Mouse (Mus musculus): Measurements from ENCODE around the gene Prune2. TPM values are rescaled to one million over a fixed set of nuclear protein-coding genes. Genes with fewer than 3 reads are reported as not detected.

Gene Prune2
- polyA plus RNA-seq, 1 experiment from 2014 or later, result 6.7 TPM

DNA sequence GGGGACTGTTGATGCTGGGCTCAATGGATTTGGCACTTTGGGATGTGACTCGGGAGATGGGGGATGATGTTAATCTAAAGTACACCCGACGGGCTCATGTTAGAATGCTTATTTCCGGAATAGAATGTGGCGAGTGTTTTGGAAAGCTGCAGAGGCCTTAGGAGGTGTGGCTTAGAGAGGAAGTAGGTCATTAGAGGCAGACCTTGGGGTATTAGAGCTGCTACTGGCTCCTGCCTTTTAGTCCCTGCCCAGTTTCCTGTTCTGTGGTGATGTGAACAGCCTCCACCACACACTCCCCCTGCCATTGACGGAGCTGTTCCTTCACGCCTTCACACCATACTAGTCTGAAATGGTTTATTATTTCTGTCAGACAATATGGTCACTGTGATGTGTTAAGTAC is 196.5 kb downstream of the Prune2 start:
- Histone ChIP-seq H3K9me3 (replicated peaks; ENCODE audit: control insufficient read depth, low read length) (no peaks in the 10 kb centered on the region), H3K27ac (ENCODE audit: low read length) (no peak overlapping the region), H3K4me2 (ENCODE audit: low read depth, low read length) (no peak overlapping the region), H3K9ac (ENCODE audit: low read length) (no peak overlapping the region), H3K27me3 (ENCODE audit: control insufficient read depth, insufficient read depth, low read length) (no peaks in the 10 kb centered on the region), H3K4me3 (ENCODE audit: low read length) (no peak overlapping the region), H3K36me3 (ENCODE audit: control insufficient read depth, insufficient read depth) (no peaks in the 10 kb centered on the region), H3K4me1 (ENCODE audit: control insufficient read depth, insufficient read depth, low read length) (no peaks in the 10 kb centered on the region)
- WGBS, result 78% methylated on average over 7 of the region's 7 CpGs
- ATAC-seq (replicated peaks; ENCODE audit: extremely low read depth, insufficient read depth, low FRiP score), result no peak

DNA sequence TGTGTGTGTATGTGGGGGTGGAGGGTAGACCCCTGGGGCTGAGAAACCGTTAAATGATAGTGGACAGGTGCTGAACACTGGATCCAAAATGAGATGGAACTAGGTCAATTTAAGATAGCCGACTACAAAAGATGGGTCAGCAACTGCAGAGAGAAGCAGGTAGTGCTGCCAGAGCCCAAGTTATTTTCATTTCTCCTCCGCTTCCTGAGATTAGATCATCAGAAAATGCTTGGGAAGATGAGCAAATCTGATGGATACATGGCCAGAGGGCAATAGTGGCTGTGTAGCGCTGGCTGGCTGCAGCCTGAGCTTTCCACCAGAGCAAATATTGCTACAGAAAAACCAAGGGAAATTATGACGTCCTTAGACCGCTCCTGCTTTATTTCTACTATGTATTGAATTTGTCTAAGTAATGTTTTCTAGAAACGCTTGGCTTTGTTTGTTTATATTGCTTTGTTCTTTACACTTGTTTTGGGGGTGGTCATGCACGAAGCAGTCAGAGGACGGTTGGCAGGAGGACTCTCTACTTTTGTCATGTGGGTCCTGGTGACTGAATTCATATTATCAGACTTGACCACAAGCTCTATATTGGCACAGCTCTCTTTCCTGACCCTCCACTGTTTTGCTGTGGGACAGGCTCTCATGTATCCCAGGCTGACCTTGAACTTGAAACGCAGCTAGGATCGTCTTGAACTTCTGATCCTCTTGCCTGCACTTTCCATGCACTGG is 198.2 kb downstream of the Prune2 start:
- H3K4me2 ChIP-seq (ENCODE audit: low read depth, low read length), result no peak overlapping the region
- H3K4me1 ChIP-seq (ENCODE audit: control insufficient read depth, insufficient read depth, low read length), result no peaks in the 10 kb centered on the region
- 81% methylated on average over 11 of the region's 11 CpGs for WGBS
- ATAC-seq (replicated peaks; ENCODE audit: extremely low read depth, insufficient read depth, low FRiP score), result no peak
- H3K9ac ChIP-seq (ENCODE audit: low read length), result no peak overlapping the region
- no peaks in the 10 kb centered on the region for H3K36me3 ChIP-seq (ENCODE audit: control insufficient read depth, insufficient read depth)
- no peaks in the 10 kb centered on the region for H3K27me3 ChIP-seq (ENCODE audit: control insufficient read depth, insufficient read depth, low read length)
- H3K4me3 ChIP-seq (ENCODE audit: low read length), result no peak overlapping the region
- no peak overlapping the region for H3K27ac ChIP-seq (ENCODE audit: low read length)
- H3K9me3 ChIP-seq (replicated peaks; ENCODE audit: control insufficient read depth, low read length), result no peaks in the 10 kb centered on the region

DNA sequence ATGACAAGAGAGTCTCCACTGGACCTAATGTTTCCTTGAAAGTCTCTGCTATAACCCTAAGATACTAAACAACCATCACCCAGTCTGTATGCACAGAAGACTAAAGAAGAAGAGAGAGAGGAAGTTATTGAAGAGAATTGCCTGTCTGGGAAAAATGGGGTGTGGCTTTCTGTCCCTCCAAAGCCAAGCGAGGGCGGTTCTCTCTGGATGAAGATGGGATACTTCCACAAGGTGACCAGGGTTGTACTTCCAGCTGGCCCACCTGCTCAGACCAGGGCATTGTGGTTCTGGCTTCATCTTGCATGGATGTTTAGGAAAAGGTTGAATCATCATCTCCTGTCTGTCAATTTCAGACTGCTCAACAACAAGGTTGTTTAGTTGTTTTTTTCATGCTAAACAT is 199.3 kb downstream of the Prune2 start:
- no peak overlapping the region for H3K27ac ChIP-seq (ENCODE audit: low read length)
- H3K9me3 ChIP-seq (replicated peaks; ENCODE audit: control insufficient read depth, low read length), result no peaks in the 10 kb centered on the region
- WGBS, result 81% methylated on average over 2 of the region's 2 CpGs
- no peak overlapping the region for H3K4me2 ChIP-seq (ENCODE audit: low read depth, low read length)
- no peaks in the 10 kb centered on the region for H3K36me3 ChIP-seq (ENCODE audit: control insufficient read depth, insufficient read depth)
- no peak overlapping the region for H3K9ac ChIP-seq (ENCODE audit: low read length)
- no peak overlapping the region for H3K4me3 ChIP-seq (ENCODE audit: low read length)
- peaks cover 6% of the 10 kb centered on the region for H3K4me1 ChIP-seq (ENCODE audit: control insufficient read depth, insufficient read depth, low read length)
- ATAC-seq (replicated peaks; ENCODE audit: extremely low read depth, insufficient read depth, low FRiP score), result no peak
- no peaks in the 10 kb centered on the region for H3K27me3 ChIP-seq (ENCODE audit: control insufficient read depth, insufficient read depth, low read length)

DNA sequence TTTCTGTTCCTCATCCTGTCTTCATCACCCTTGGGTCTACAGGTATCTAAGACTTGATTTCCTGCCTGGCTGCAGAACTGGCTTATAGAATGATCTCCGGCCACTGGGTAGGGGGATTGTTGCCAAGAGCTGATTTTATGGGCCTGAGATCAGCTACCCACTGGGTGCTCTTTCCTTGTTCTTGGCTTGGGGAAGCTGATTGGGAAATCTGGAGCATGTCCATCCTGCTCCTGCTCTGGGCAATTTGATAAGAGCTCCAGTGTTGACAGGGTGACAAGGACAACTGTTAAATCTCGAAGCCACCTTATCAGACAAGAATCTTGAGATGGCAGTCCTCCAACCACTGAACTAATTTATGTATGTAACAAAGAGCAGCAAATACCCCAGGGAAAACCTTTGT is 203.8 kb downstream of the Prune2 start:
- WGBS, result 28% methylated on average over 2 of the region's 2 CpGs
- no peak overlapping the region for H3K4me3 ChIP-seq (ENCODE audit: low read length)
- no peak for ATAC-seq (replicated peaks; ENCODE audit: extremely low read depth, insufficient read depth, low FRiP score)

DNA sequence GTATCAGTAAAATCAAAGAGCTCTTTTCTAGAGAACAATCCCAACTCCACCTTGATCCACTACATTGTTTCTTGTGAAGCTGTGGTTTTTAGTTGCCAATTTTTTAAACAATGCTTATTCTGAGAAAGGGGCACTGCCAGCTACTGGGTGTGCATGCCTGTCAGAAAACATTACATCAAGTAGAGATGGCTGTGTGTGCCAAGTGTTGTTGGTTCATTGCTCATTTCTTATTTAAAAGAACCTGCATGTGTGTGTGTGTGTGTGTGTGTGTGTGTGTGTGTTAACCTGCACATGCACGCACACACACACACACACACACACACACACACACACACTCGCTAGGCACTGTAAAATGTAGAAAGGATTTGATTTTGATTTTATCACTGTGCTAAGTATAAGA is 204.3 kb downstream of the Prune2 start:
- H3K36me3 ChIP-seq (ENCODE audit: control insufficient read depth, insufficient read depth), result no peaks in the 10 kb centered on the region
- no peak overlapping the region for H3K27ac ChIP-seq (ENCODE audit: low read length)
- no peaks in the 10 kb centered on the region for H3K9me3 ChIP-seq (replicated peaks; ENCODE audit: control insufficient read depth, low read length)
- H3K4me1 ChIP-seq (ENCODE audit: control insufficient read depth, insufficient read depth, low read length), result peaks cover 9% of the 10 kb centered on the region
- no peak overlapping the region for H3K9ac ChIP-seq (ENCODE audit: low read length)
- 82% methylated on average over 2 of the region's 2 CpGs for WGBS
- no peak overlapping the region for H3K4me2 ChIP-seq (ENCODE audit: low read depth, low read length)
- H3K27me3 ChIP-seq (ENCODE audit: control insufficient read depth, insufficient read depth, low read length), result no peaks in the 10 kb centered on the region
- no peak overlapping the region for H3K4me3 ChIP-seq (ENCODE audit: low read length)
- ATAC-seq (replicated peaks; ENCODE audit: extremely low read depth, insufficient read depth, low FRiP score), result no peak

More for the DNA sequence above, 203.8 kb downstream of the Prune2 start:
- H3K9ac ChIP-seq (ENCODE audit: low read length), result no peak overlapping the region
- no peak overlapping the region for H3K27ac ChIP-seq (ENCODE audit: low read length)
- no peaks in the 10 kb centered on the region for H3K9me3 ChIP-seq (replicated peaks; ENCODE audit: control insufficient read depth, low read length)
- H3K4me2 ChIP-seq (ENCODE audit: low read depth, low read length), result no peak overlapping the region
- H3K36me3 ChIP-seq (ENCODE audit: control insufficient read depth, insufficient read depth), result no peaks in the 10 kb centered on the region
- no peaks in the 10 kb centered on the region for H3K27me3 ChIP-seq (ENCODE audit: control insufficient read depth, insufficient read depth, low read length)
- H3K4me1 ChIP-seq (ENCODE audit: control insufficient read depth, insufficient read depth, low read length), result peaks cover 9% of the 10 kb centered on the region

DNA sequence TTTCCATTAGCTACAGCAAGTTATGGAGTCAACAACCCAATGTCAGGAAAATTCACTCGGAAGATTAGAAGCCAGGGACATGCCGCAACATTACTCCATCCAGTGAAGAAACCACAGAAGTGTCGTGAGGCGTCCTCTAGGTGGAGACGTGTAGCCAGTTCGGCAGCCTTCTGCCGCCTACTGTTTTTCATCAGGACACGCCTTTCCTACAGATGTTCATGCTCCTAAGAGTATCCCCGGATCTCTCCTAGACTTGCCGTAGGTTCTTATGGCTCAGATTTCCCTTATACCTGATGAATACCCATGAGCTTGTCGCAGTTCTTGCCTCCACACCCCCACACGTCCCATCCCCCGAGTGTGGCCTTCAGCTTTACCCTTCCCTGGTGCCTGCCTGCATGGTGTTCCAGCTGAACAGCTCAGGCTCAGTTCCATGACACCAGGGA is 207.6 kb downstream of the Prune2 start:
- H3K4me1 ChIP-seq (ENCODE audit: control insufficient read depth, insufficient read depth, low read length), result peaks cover 11% of the 10 kb centered on the region
- H3K36me3 ChIP-seq (ENCODE audit: control insufficient read depth, insufficient read depth), result no peaks in the 10 kb centered on the region
- peak; percentile 68 for ATAC-seq (replicated peaks; ENCODE audit: extremely low read depth, insufficient read depth, low FRiP score)
- H3K27me3 ChIP-seq (ENCODE audit: control insufficient read depth, insufficient read depth, low read length), result no peaks in the 10 kb centered on the region
- H3K4me2 ChIP-seq (ENCODE audit: low read depth, low read length), result peak overlapping the region; percentile 58
- no peaks in the 10 kb centered on the region for H3K9me3 ChIP-seq (replicated peaks; ENCODE audit: control insufficient read depth, low read length)
- no peak overlapping the region for H3K27ac ChIP-seq (ENCODE audit: low read length)
- H3K4me3 ChIP-seq (ENCODE audit: low read length), result 0 out of 2 replicates have a peak overlapping the region, but pooled peaks have one; percentile 24
- 11% methylated on average over 13 of the region's 13 CpGs for WGBS
- H3K9ac ChIP-seq (ENCODE audit: low read length), result 0 out of 2 replicates have a peak overlapping the region, but pooled peaks have one; percentile 43

DNA sequence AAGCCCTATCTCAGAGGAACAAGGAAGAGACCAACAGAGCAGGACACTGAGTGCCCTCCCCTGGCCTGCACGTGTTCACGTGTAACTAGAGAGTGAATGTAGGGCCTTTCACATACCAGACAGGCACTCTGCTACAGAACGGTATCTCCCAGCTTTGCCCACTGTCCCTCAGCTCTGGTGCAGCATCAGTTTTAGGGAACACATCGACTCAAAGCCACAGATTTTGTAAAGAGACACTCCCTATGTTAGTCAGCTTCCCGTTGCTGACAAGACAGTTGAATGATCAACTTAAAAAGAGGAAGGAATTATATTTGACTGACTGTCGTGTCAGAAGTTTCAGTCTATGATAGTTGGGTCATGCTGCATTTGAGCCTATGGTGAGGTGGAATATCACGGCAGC is 210.4 kb downstream of the Prune2 start:
- Histone ChIP-seq H3K9ac (ENCODE audit: low read length) (no peak overlapping the region), H3K36me3 (ENCODE audit: control insufficient read depth, insufficient read depth) (no peaks in the 10 kb centered on the region), H3K27me3 (ENCODE audit: control insufficient read depth, insufficient read depth, low read length) (no peaks in the 10 kb centered on the region), H3K9me3 (replicated peaks; ENCODE audit: control insufficient read depth, low read length) (no peaks in the 10 kb centered on the region), H3K4me3 (ENCODE audit: low read length) (no peak overlapping the region), H3K4me2 (ENCODE audit: low read depth, low read length) (no peak overlapping the region), H3K4me1 (ENCODE audit: control insufficient read depth, insufficient read depth, low read length) (peaks cover 5% of the 10 kb centered on the region; the same call in 1 of the 2 replicates), H3K27ac (ENCODE audit: low read length) (no peak overlapping the region)
- ATAC-seq (replicated peaks; ENCODE audit: extremely low read depth, insufficient read depth, low FRiP score), result no peak
- WGBS, result 60% methylated on average over 7 of the region's 7 CpGs

DNA sequence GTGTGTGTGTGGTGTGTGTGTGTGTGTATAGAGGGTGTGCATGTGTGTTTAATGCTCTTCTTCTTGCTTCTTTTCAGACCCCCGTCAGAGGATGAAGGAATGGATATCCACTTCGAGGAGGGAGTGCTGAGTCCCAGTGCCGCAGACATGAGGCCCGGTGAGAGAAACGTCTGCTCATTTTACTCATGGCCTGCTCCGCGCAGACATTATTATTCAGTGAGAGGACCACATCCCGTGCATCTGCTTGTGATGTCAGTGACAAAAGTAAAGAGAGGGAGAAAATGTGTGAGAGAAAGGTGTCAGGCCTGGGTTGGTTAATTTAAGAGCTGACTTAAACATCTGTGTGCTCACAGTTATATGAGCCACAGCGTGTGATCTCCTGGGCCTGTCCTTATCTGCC is 212.3 kb downstream of the Prune2 start:
- 77% methylated on average over 9 of the region's 9 CpGs for WGBS
- no peak overlapping the region for H3K9ac ChIP-seq (ENCODE audit: low read length)

DNA sequence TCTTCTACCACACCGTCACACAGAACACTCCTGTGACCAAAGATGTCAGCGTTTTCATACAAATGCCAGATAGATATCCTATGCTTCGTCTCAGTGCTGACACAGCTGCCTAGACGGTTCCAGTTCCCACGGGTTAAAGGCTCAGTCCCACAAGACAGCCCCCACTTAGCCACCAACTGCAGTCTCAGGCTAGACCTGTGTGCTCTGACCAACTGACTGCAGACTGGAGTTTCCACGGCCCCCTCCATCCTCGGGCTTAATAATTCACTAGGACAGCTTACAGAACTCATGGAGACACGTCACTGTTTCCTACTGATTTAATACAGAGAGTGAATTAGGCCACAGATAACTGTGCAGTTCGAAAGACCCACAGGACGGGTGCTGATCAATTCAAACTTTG is 213.8 kb downstream of the Prune2 start:
- H3K36me3 ChIP-seq (ENCODE audit: control insufficient read depth, insufficient read depth), result no peaks in the 10 kb centered on the region
- peaks cover 2% of the 10 kb centered on the region; the same call in 1 of the 2 replicates for H3K4me1 ChIP-seq (ENCODE audit: control insufficient read depth, insufficient read depth, low read length)
- H3K4me3 ChIP-seq (ENCODE audit: low read length), result no peak overlapping the region
- H3K27me3 ChIP-seq (ENCODE audit: control insufficient read depth, insufficient read depth, low read length), result no peaks in the 10 kb centered on the region
- H3K9me3 ChIP-seq (replicated peaks; ENCODE audit: control insufficient read depth, low read length), result no peaks in the 10 kb centered on the region
- no peak overlapping the region for H3K9ac ChIP-seq (ENCODE audit: low read length)
- H3K4me2 ChIP-seq (ENCODE audit: low read depth, low read length), result no peak overlapping the region
- H3K27ac ChIP-seq (ENCODE audit: low read length), result no peak overlapping the region
- 77% methylated on average over 10 of the region's 10 CpGs for WGBS
- ATAC-seq (replicated peaks; ENCODE audit: extremely low read depth, insufficient read depth, low FRiP score), result no peak

More for the DNA sequence above, 212.3 kb downstream of the Prune2 start:
- Histone ChIP-seq H3K27ac (ENCODE audit: low read length) (no peak overlapping the region), H3K4me2 (ENCODE audit: low read depth, low read length) (no peak overlapping the region), H3K27me3 (ENCODE audit: control insufficient read depth, insufficient read depth, low read length) (no peaks in the 10 kb centered on the region), H3K36me3 (ENCODE audit: control insufficient read depth, insufficient read depth) (no peaks in the 10 kb centered on the region), H3K4me3 (ENCODE audit: low read length) (no peak overlapping the region), H3K9me3 (replicated peaks; ENCODE audit: control insufficient read depth, low read length) (no peaks in the 10 kb centered on the region), H3K4me1 (ENCODE audit: control insufficient read depth, insufficient read depth, low read length) (peaks cover 4% of the 10 kb centered on the region; the same call in 1 of the 2 replicates)
- no peak for ATAC-seq (replicated peaks; ENCODE audit: extremely low read depth, insufficient read depth, low FRiP score)
